Mouse (Mus musculus): Measurements from ENCODE around the gene Gm14408. TPM values are rescaled to one million over a fixed set of nuclear protein-coding genes. Genes with fewer than 3 reads are reported as not detected.
"Not testable (repeated sequence)": the region's sequence is repeated elsewhere in the genome, so short reads cannot be mapped to it uniquely, and the experiment has no call there.

Gm14408 gene
- not detected in 2 replicates for polyA plus RNA-seq (2016; fragmentation: Nextera tagmentation; extraction: Ambion mirVana)

- not testable (repeated sequence) for H3K27me3 ChIP-seq (ENCODE audit: low read depth, poor library complexity, severe bottlenecking); DNase-seq (ENCODE audit: low spot score); H3K27ac ChIP-seq (replicated peaks); H3K4me3 ChIP-seq; H3K4me1 ChIP-seq; H3K9me3 ChIP-seq (replicated peaks); H3K36me3 ChIP-seq
- 93% methylated on average over 1 of the region's 3 CpGs for WGBS
These were observed at the start of gene Gm14408 for GRCm38 (mm10) chr2:176830840-176831239. Gene Gm14408, plus strand, starts transcription at chr2:176831140.

GRCm38 (mm10) chr2:176798312-176798711 lies 32.6 kb upstream of the Gm14408 start, which contains the start of gene Gm14295:
Gene Gm14295, plus strand, starts transcription at chr2:176798612.
- not testable (repeated sequence) for H3K27me3 ChIP-seq (ENCODE audit: low read depth, poor library complexity, severe bottlenecking); DNase-seq (ENCODE audit: low spot score); H3K4me1 ChIP-seq; H3K36me3 ChIP-seq; H3K9me3 ChIP-seq (replicated peaks); H3K27ac ChIP-seq (replicated peaks)
- peak within 1 kb of the TSS; percentile 52 for H3K4me3 ChIP-seq
- WGBS, result no CpG with 5 or more reads among the region's 6 CpGs

- H3K27me3 ChIP-seq (ENCODE audit: low read depth, poor library complexity, severe bottlenecking); DNase-seq (ENCODE audit: low spot score); H3K4me1 ChIP-seq; H3K9me3 ChIP-seq (replicated peaks); H3K36me3 ChIP-seq; H3K27ac ChIP-seq (replicated peaks): not testable (repeated sequence)
- peak overlapping the region; percentile 52 for H3K4me3 ChIP-seq
- 25% methylated on average over 15 of the region's 15 CpGs for WGBS
These were observed 32.2 kb upstream of the Gm14408 start for GRCm38 (mm10) chr2:176798785-176799184.

Other genes starting within 250 kb of the Gm14408 start
- 14.6 and 14.9 TPM in 2 replicates for gene Gm14308, start 194.8 kb upstream of the Gm14408 start, polyA plus RNA-seq (2016; fragmentation: Nextera tagmentation; extraction: Ambion mirVana)
- gene Zfp973, start 160.6 kb upstream of the Gm14408 start, polyA plus RNA-seq (2016; fragmentation: Nextera tagmentation; extraction: Ambion mirVana), result 9.8 and 15.2 TPM in 2 replicates
- 32.2 and 33.0 TPM in 2 replicates for gene Gm14305, start 122.8 kb upstream of the Gm14408 start, polyA plus RNA-seq (2016; fragmentation: Nextera tagmentation; extraction: Ambion mirVana)
- gene Gm14295, start 32.5 kb upstream of the Gm14408 start, polyA plus RNA-seq (2016; fragmentation: Nextera tagmentation; extraction: Ambion mirVana), result 11.2 and 12.0 TPM in 2 replicates
- 10.7 and 12.1 TPM in 2 replicates for gene Gm14296, start 96.7 kb downstream of the Gm14408 start, polyA plus RNA-seq (2016; fragmentation: Nextera tagmentation; extraction: Ambion mirVana)
- gene Gm14419, start 169.8 kb downstream of the Gm14408 start, polyA plus RNA-seq (2016; fragmentation: Nextera tagmentation; extraction: Ambion mirVana), result 9.7 and 10.0 TPM in 2 replicates
- gene Gm14401, start 243.2 kb downstream of the Gm14408 start, polyA plus RNA-seq (2016; fragmentation: Nextera tagmentation; extraction: Ambion mirVana), result 0.16 TPM in 1 of 2 replicates, not detected in the other

All from midbrain, embryonic 10.5 days (tissue).